Mouse (Mus musculus) C3H10T1/2 (cell line): ENCODE data around the gene Pknox1. TPM values are rescaled to one million over a fixed set of nuclear protein-coding genes. Genes with fewer than 3 reads are reported as not detected.

Source experiments
- polyA plus RNA-seq, 2 experiments: library from polyadenylated mRNA; unstranded; fragments of >200 nt; fragmentation: generic; extraction: Trizol; gene quantifications; one replicate each; pipeline ENCODE4 v1.2.1; 2012; ENCODE audit warnings: missing spikeins in 2 of 2

Pknox1 gene
- polyA plus RNA-seq = 10 to 100 TPM in 1 of 2 experiments, 1 to 10 TPM in 1; 2.4 to 11.8 TPM

GRCm38 (mm10) chr17:31564015-31564857 is at the start of gene Pknox1:
Pknox1 (plus strand) TSS chr17:31564734.

GRCm38 (mm10) chr17:31519946-31520838 is 44.3 kb upstream of the Pknox1 start, which contains the start of the genes Wdr4 and Ndufv3:
Wdr4 (minus strand) TSS chr17:31519980.
Ndufv3 (plus strand) TSS chr17:31520115.

GRCm38 (mm10) chr17:31636942-31637811 is 72.6 kb downstream of the Pknox1 start, which contains the start of gene Cbs:
Cbs (minus strand) TSS chr17:31637238.

Other genes with a start within 250 kb of the Pknox1 start
- 10 to 100 TPM in 1 of 2 experiments, not detected in 1; 13.0 TPM for gene Pde9a, start 178.5 kb upstream of the Pknox1 start, polyA plus RNA-seq
- gene Wdr4, start 44.8 kb upstream of the Pknox1 start, polyA plus RNA-seq = 10 to 100 TPM; 18.6 to 35.7 TPM
- gene Ndufv3, start 44.6 kb upstream of the Pknox1 start, polyA plus RNA-seq = 100 to 1,000 TPM; 635 to 697 TPM
- under 1 TPM; 0.11 to 0.98 TPM for gene Cbs, start 72.5 kb downstream of the Pknox1 start, polyA plus RNA-seq
- gene U2af1, start 94.2 kb downstream of the Pknox1 start, polyA plus RNA-seq = 100 to 1,000 TPM; 182 to 216 TPM
- not detected for gene Cryaa, start 113.1 kb downstream of the Pknox1 start, polyA plus RNA-seq